Mouse (Mus musculus) heart, embryonic 15.5 days (tissue): ENCODE measurements around the gene Etv2. TPM values are rescaled to one million over a fixed set of nuclear protein-coding genes. Genes with fewer than 3 reads are reported as not detected.

Experiments used
- ATAC-seq: fragments of 200-750 bp; cut with Nextera tagmentation; replicated peaks from 2 replicates; pipeline ENCODE4 v1.8.0; 2017; ENCODE audit warnings: low read depth, moderate TSS enrichment; ENCODE audit not compliant: insufficient number of reproducible peaks, insufficient read depth, low FRiP score
- H3K27ac ChIP-seq: fragments of 300-500 bp; sonication (generic); 2 replicates; pipeline ENCODE4 v1.5.1; 2015; ENCODE audit warnings: mild to moderate bottlenecking, inconsistent platforms
- H3K27me3 ChIP-seq: fragments of 300-500 bp; sonication (generic); 2 replicates; pipeline ENCODE4 v1.6.1; 2015; ENCODE audit warnings: inconsistent platforms
- H3K36me3 ChIP-seq: fragments of 300-500 bp; sonication (generic); 2 replicates; pipeline ENCODE4 v1.6.1; 2015; ENCODE audit warnings: mild to moderate bottlenecking, inconsistent platforms
- H3K4me1 ChIP-seq: fragments of 300-500 bp; sonication (generic); replicated peaks from 2 replicates; pipeline ENCODE4 v1.6.1; 2015; ENCODE audit warnings: inconsistent platforms
- H3K4me2 ChIP-seq: fragments of 300-500 bp; sonication (generic); 2 replicates; pipeline ENCODE4 v1.6.1; 2015; ENCODE audit warnings: inconsistent platforms, mild to moderate bottlenecking, moderate library complexity
- H3K4me3 ChIP-seq: fragments of 300-500 bp; sonication (generic); 2 replicates; pipeline ENCODE4 v1.5.1; 2015; ENCODE audit warnings: mild to moderate bottlenecking, inconsistent platforms
- H3K9ac ChIP-seq: fragments of 300-500 bp; sonication (generic); 2 replicates; pipeline ENCODE4 v1.6.1; 2015; ENCODE audit warnings: mild to moderate bottlenecking, inconsistent platforms
- H3K9me3 ChIP-seq: fragments of 300-500 bp; sonication (generic); replicated peaks from 2 replicates; pipeline ENCODE4 v1.6.1; 2016; ENCODE audit warnings: inconsistent platforms
- WGBS: fragments of 180-500 bp; shearing (Covaris S2); methylation state at CpG from one replicate; pipeline ENCODE4 v1.1.7; 2015; ENCODE audit warnings: mixed read lengths; 5-methylcytosine and 5-hydroxymethylcytosine counted together
- polyA plus RNA-seq: library from polyadenylated mRNA; unstranded; fragments of >200 nt; fragmentation: Nextera tagmentation; extraction: Ambion mirVana; gene quantifications from 2 replicates; pipeline ENCODE4 v1.2.1, GENCODE M21; 2015

The Etv2 gene
- not detected in 2 replicates for polyA plus RNA-seq

GRCm38 (mm10) chr7:30635752-30636151, at the start of gene Etv2:
Gene Etv2 (minus strand): TSS chr7:30635852.
- H3K27ac ChIP-seq: no peak within 1 kb of the TSS
- 2% methylated on average over 5 of the region's 5 CpGs for WGBS
- H3K27me3 ChIP-seq: peaks cover 55% of the 10 kb centered on the region
- no peak within 1 kb of the TSS for H3K9ac ChIP-seq
- no peak for ATAC-seq
- 0 out of 2 replicates have a peak, but pooled peaks cover 5% of the 10 kb centered on the region for H3K36me3 ChIP-seq
- H3K4me1 ChIP-seq: peaks cover 27% of the 10 kb centered on the region
- H3K4me3 ChIP-seq: peak within 1 kb of the TSS; percentile 25
- H3K4me2 ChIP-seq: peak within 1 kb of the TSS; percentile 52
- H3K9me3 ChIP-seq: no peaks in the 10 kb centered on the region

GRCm38 (mm10) chr7:30683425-30683824, 47.8 kb upstream of the Etv2 start:
- H3K4me3 ChIP-seq: no peak overlapping the region
- no peak overlapping the region for H3K9ac ChIP-seq
- no peaks in the 10 kb centered on the region for H3K9me3 ChIP-seq
- no peaks in the 10 kb centered on the region; the same call in 1 of the 2 replicates for H3K27me3 ChIP-seq
- no peak for ATAC-seq
- H3K4me1 ChIP-seq: peaks cover 5% of the 10 kb centered on the region; the same call in 1 of the 2 replicates
- no peaks in the 10 kb centered on the region for H3K36me3 ChIP-seq
- 70% methylated on average over 2 of the region's 2 CpGs for WGBS
- H3K4me2 ChIP-seq: no peak overlapping the region
- H3K27ac ChIP-seq: no peak overlapping the region

- Histone ChIP-seq H3K9me3 (no peaks in the 10 kb centered on the region), H3K9ac (no peak overlapping the region), H3K27ac (no peak overlapping the region), H3K4me1 (peaks cover 5% of the 10 kb centered on the region; the same call in 1 of the 2 replicates), H3K4me2 (no peak overlapping the region), H3K27me3 (no peaks in the 10 kb centered on the region), H3K36me3 (no peaks in the 10 kb centered on the region), H3K4me3 (no peak overlapping the region)
- no peak for ATAC-seq
- 41% methylated on average over 5 of the region's 5 CpGs for WGBS
Observed at GRCm38 (mm10) chr7:30681897-30682296, 46.2 kb upstream of the Etv2 start.

- no peaks in the 10 kb centered on the region for H3K9me3 ChIP-seq
- no peak overlapping the region for H3K4me2 ChIP-seq
- peaks cover 5% of the 10 kb centered on the region; the same call in 1 of the 2 replicates for H3K4me1 ChIP-seq
- no peak overlapping the region for H3K9ac ChIP-seq
- no peak for ATAC-seq
- H3K27ac ChIP-seq: no peak overlapping the region
- no peak overlapping the region for H3K4me3 ChIP-seq
- WGBS: 47% methylated on average over 5 of the region's 5 CpGs
- no peaks in the 10 kb centered on the region for H3K36me3 ChIP-seq
- H3K27me3 ChIP-seq: no peaks in the 10 kb centered on the region
Observed at GRCm38 (mm10) chr7:30678263-30678975, 42.8 kb upstream of the Etv2 start.

GRCm38 (mm10) chr7:30671480-30671879, 35.8 kb upstream of the Etv2 start, which contains the start of gene Pmis2:
Gene Pmis2 (minus strand): TSS chr7:30671605.
- Histone ChIP-seq H3K27me3 (0 out of 2 replicates have a peak, but pooled peaks cover 5% of the 10 kb centered on the region), H3K36me3 (no peaks in the 10 kb centered on the region), H3K27ac (no peak within 1 kb of the TSS), H3K9me3 (no peaks in the 10 kb centered on the region), H3K4me2 (no peak within 1 kb of the TSS), H3K4me1 (no peaks in the 10 kb centered on the region), H3K4me3 (no peak within 1 kb of the TSS), H3K9ac (no peak within 1 kb of the TSS)
- no peak for ATAC-seq
- WGBS: 56% methylated on average over 9 of the region's 9 CpGs

GRCm38 (mm10) chr7:30669229-30669628, 33.6 kb upstream of the Etv2 start:
- no peak overlapping the region for H3K9ac ChIP-seq

GRCm38 (mm10) chr7:30665321-30665720, 29.7 kb upstream of the Etv2 start:
- peaks cover 13% of the 10 kb centered on the region for H3K36me3 ChIP-seq
- peak overlapping the region; percentile 79 for H3K4me3 ChIP-seq
- 7% methylated on average over 11 of the region's 11 CpGs for WGBS
- H3K9me3 ChIP-seq: no peaks in the 10 kb centered on the region
- 0 out of 2 replicates have a peak, but pooled peaks cover 5% of the 10 kb centered on the region for H3K27me3 ChIP-seq
- H3K4me2 ChIP-seq: peak overlapping the region; percentile 91
- ATAC-seq: no peak
- peaks cover 11% of the 10 kb centered on the region for H3K4me1 ChIP-seq
- H3K27ac ChIP-seq: peak overlapping the region; percentile 48; the same call in 1 of the 2 replicates
- peak overlapping the region; percentile 83 for H3K9ac ChIP-seq

More at GRCm38 (mm10) chr7:30669229-30669628, 33.6 kb upstream of the Etv2 start:
- peaks cover 10% of the 10 kb centered on the region for H3K4me1 ChIP-seq
- H3K36me3 ChIP-seq: no peaks in the 10 kb centered on the region
- WGBS: 42% methylated on average over 3 of the region's 3 CpGs
- H3K4me2 ChIP-seq: no peak overlapping the region
- 0 out of 2 replicates have a peak, but pooled peaks cover 5% of the 10 kb centered on the region for H3K27me3 ChIP-seq
- H3K9me3 ChIP-seq: no peaks in the 10 kb centered on the region
- ATAC-seq: no peak
- no peak overlapping the region for H3K27ac ChIP-seq
- no peak overlapping the region for H3K4me3 ChIP-seq

GRCm38 (mm10) chr7:30664529-30665200, 29.0 kb upstream of the Etv2 start, which contains the start of gene Haus5:
Gene Haus5 (minus strand): TSS chr7:30664994.
- peaks cover 18% of the 10 kb centered on the region for H3K36me3 ChIP-seq
- peak; percentile 85 for ATAC-seq
- peaks cover 11% of the 10 kb centered on the region for H3K4me1 ChIP-seq
- WGBS: under 1% methylated on average over 34 of the region's 34 CpGs
- peak within 1 kb of the TSS; percentile 83 for H3K9ac ChIP-seq
- H3K27me3 ChIP-seq: 0 out of 2 replicates have a peak, but pooled peaks cover 5% of the 10 kb centered on the region
- no peaks in the 10 kb centered on the region for H3K9me3 ChIP-seq
- H3K4me2 ChIP-seq: peak within 1 kb of the TSS; percentile 91
- H3K4me3 ChIP-seq: peak within 1 kb of the TSS; percentile 79
- peak within 1 kb of the TSS; percentile 48; the same call in 1 of the 2 replicates for H3K27ac ChIP-seq

- H3K4me3 ChIP-seq: peak within 1 kb of the TSS; percentile 82
- peak within 1 kb of the TSS; percentile 93 for H3K9ac ChIP-seq
- WGBS: 1% methylated on average over 59 of the region's 59 CpGs
- H3K4me2 ChIP-seq: peak within 1 kb of the TSS; percentile 85
- ATAC-seq: peak; percentile 99
- H3K27me3 ChIP-seq: no peaks in the 10 kb centered on the region
- peaks cover 46% of the 10 kb centered on the region for H3K36me3 ChIP-seq
- H3K9me3 ChIP-seq: no peaks in the 10 kb centered on the region
- H3K27ac ChIP-seq: peak within 1 kb of the TSS; percentile 63
- H3K4me1 ChIP-seq: peaks cover 9% of the 10 kb centered on the region
Observed at GRCm38 (mm10) chr7:30649591-30650540, 14.2 kb upstream of the Etv2 start, which contains the start of gene Rbm42. Gene Rbm42 (minus strand): TSS chr7:30650317.

GRCm38 (mm10) chr7:30639083-30639482, 3.4 kb upstream of the Etv2 start:
- peaks cover 28% of the 10 kb centered on the region for H3K27me3 ChIP-seq
- 14% methylated on average over 4 of the region's 4 CpGs for WGBS
- ATAC-seq: no peak

More at GRCm38 (mm10) chr7:30639083-30639482, 3.4 kb upstream of the Etv2 start:
- H3K36me3 ChIP-seq: peaks cover 38% of the 10 kb centered on the region
- H3K9me3 ChIP-seq: no peaks in the 10 kb centered on the region
- H3K4me2 ChIP-seq: no peak overlapping the region
- no peak overlapping the region for H3K9ac ChIP-seq
- no peak overlapping the region for H3K27ac ChIP-seq
- peaks cover 23% of the 10 kb centered on the region for H3K4me1 ChIP-seq
- no peak overlapping the region for H3K4me3 ChIP-seq
